Mouse (Mus musculus) CH12.LX (cell line): ENCODE results near the gene Tnfrsf12a.

Experiments used
- GABPA ChIP-seq: IDR thresholded peaks from 2 replicates; pipeline ENCODE4 v1.6.1; 2012; ENCODE audit warnings: low read depth, low read length, improper control_type of control experiment, inconsistent platforms; ENCODE audit not compliant: insufficient replicate concordance
- MYC ChIP-seq: IDR thresholded peaks from 2 replicates; pipeline ENCODE4 v1.6.1; 2011; ENCODE audit warnings: low read depth, mild to moderate bottlenecking, improper control_type of control experiment, low read length
- POLR2A ChIP-seq: IDR thresholded peaks from 2 replicates; pipeline ENCODE4 v1.6.1; 2011; ENCODE audit warnings: low read depth, mild to moderate bottlenecking, improper control_type of control experiment, low read length
- ZC3H11A ChIP-seq: IDR thresholded peaks from 2 replicates; pipeline ENCODE4 v1.6.1; 2012; ENCODE audit warnings: low read depth, mild to moderate bottlenecking, inconsistent platforms, low read length, improper control_type of control experiment
- ZMIZ1 ChIP-seq: IDR thresholded peaks from 2 replicates; pipeline ENCODE4 v1.6.1; 2012; ENCODE audit warnings: low read depth, mild to moderate bottlenecking, inconsistent platforms, low read length, improper control_type of control experiment

DNA sequence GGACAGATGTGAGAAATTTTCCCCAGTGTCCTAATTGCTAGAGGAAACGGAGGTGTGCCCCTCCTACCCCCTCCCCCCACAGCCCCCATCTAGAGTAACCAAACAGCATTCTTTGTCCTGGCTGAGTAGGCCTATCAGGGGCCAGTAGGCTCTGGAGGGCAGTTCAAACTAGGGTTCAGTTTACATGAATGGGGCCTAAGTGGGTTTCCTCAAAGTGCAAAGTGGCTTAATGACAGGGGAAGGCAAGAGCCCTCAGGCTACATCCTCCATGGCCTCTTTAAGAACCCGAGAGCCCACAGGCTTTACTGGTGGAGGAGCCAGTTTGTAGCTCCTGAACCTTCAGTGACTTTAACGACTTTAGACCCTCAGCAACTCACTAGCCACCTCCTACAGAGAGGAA lies 18.5 kb upstream of the Tnfrsf12a start:
- no peak for TF ChIP-seq ZMIZ1
- TF ChIP-seq POLR2A, result no peak
- TF ChIP-seq MYC, result no peak
- no peak for TF ChIP-seq GABPA
- TF ChIP-seq ZC3H11A, result no peak
